Mouse (Mus musculus): Measurements from ENCODE around the gene Gm973. TPM values are rescaled to one million over a fixed set of nuclear protein-coding genes. Genes with fewer than 3 reads are reported as not detected.

The Gm973 gene
- total and polyA plus RNA-seq, 3 experiments = 0.23 TPM; not detected in 2

GRCm38 (mm10) chr1:59593622-59594035, 77.6 kb downstream of the Gm973 start (continued):
- no peak for TF ChIP-seq TBP (IDR thresholded peaks at IDR 0.05; ENCODE audit: low read depth, low read length)
- no peak for TF ChIP-seq CHD1 (IDR thresholded peaks at IDR 0.05; ENCODE audit: low read depth, low read length)

GRCm38 (mm10) chr1:59594586-59595266, 78.7 kb downstream of the Gm973 start:
- Histone ChIP-seq H3K27ac (ENCODE audit: control insufficient read depth, low read depth, low read length) (no peak overlapping the region), H3K27me3 (ENCODE audit: control insufficient read depth in 1 of 2, insufficient read depth in 2 of 2, low read length in 2 of 2) (peaks cover 15 to 22% of the 10 kb centered on the region in 2 experiments)

GRCm38 (mm10) chr1:59595609-59596008, 79.5 kb downstream of the Gm973 start:
- Histone ChIP-seq H3K9ac (ENCODE audit: control insufficient read depth, low read depth, low read length, poor library complexity, severe bottlenecking) (no peak overlapping the region), H3K9me3 (replicated peaks; ENCODE audit: insufficient read depth, low read length) (no peaks in the 10 kb centered on the region), H3K4me3 (ENCODE audit: control insufficient read depth in 1 of 2, insufficient read depth in 1 of 2, low read depth in 2 of 2, low read length in 2 of 2) (no peak overlapping the region), H3K27ac (ENCODE audit: control insufficient read depth, low read depth, low read length) (no peak overlapping the region), H3K27me3 (ENCODE audit: control insufficient read depth in 1 of 2, insufficient read depth in 2 of 2, low read length in 2 of 2) (peaks cover 15 to 22% of the 10 kb centered on the region in 2 experiments), H3K36me3 (ENCODE audit: control insufficient read depth in 1 of 2, insufficient read depth in 2 of 2, low read length in 2 of 2) (no peaks in the 10 kb centered on the region), H3K4me1 (ENCODE audit: control insufficient read depth in 1 of 2, insufficient read depth in 2 of 2, low read length in 2 of 2) (no peaks in the 10 kb centered on the region), H3K79me2 (ENCODE audit: control insufficient read depth, insufficient read depth, low read length, poor library complexity) (no peaks in the 10 kb centered on the region)
- TF ChIP-seq ZNF384 (IDR thresholded peaks at IDR 0.05; ENCODE audit: low read depth, low read length) (no peak), KAT2A (conservative IDR thresholded peaks at IDR 0.05; ENCODE audit: low read depth, low read length) (no peak), TBP (IDR thresholded peaks at IDR 0.05; ENCODE audit: low read depth, low read length) (no peak), ZKSCAN1 (IDR thresholded peaks at IDR 0.05; ENCODE audit: low read depth, low read length) (no peak), RAD21 (IDR thresholded peaks at IDR 0.05; ENCODE audit: low read depth, low read length) (no peak), MAX (IDR thresholded peaks at IDR 0.05; ENCODE audit: low read length) (no peak), E2F4 (IDR thresholded peaks at IDR 0.05; ENCODE audit: borderline replicate concordance, low read depth, low read length) (no peak), NELFE (IDR thresholded peaks at IDR 0.05; ENCODE audit: low read depth, low read length) (no peak), JUND (IDR thresholded peaks at IDR 0.05; ENCODE audit: low read depth, low read length) (no peak), SMC3 (IDR thresholded peaks at IDR 0.05; ENCODE audit: low read depth, low read length) (no peak), USF1 (IDR thresholded peaks at IDR 0.05; ENCODE audit: low read depth, low read length) (no peak), BHLHE40 (IDR thresholded peaks at IDR 0.05; ENCODE audit: borderline replicate concordance, low read depth, low read length) (no peak), HCFC1 (IDR thresholded peaks at IDR 0.05; ENCODE audit: low read depth, low read length) (no peak), MAZ (IDR thresholded peaks at IDR 0.05; ENCODE audit: low read depth, low read length) (no peak)
- DNase-seq (ENCODE audit: low read depth, low spot score) = no peak

More at GRCm38 (mm10) chr1:59594586-59595266, 78.7 kb downstream of the Gm973 start:
- no peak for TF ChIP-seq USF2 (IDR thresholded peaks at IDR 0.05; ENCODE audit: borderline replicate concordance in 1 of 2, insufficient read depth in 1 of 2, low read depth in 1 of 2, low read length in 2 of 2)
- no peak for TF ChIP-seq CTCF (IDR thresholded peaks at IDR 0.05 in 2 of 3, conservative IDR thresholded peaks at IDR 0.05 in 1 of 3; ENCODE audit: control insufficient read depth in 1 of 3, insufficient read depth in 1 of 3, low read depth in 2 of 3, low read length in 3 of 3, poor library complexity in 1 of 3, severe bottlenecking in 1 of 3)
- TF ChIP-seq SMC3 (IDR thresholded peaks at IDR 0.05; ENCODE audit: low read depth, low read length) = no peak
- no peak for TF ChIP-seq GATA1 (IDR thresholded peaks at IDR 0.05; ENCODE audit: low read depth, low read length)
- TF ChIP-seq ELF1 (IDR thresholded peaks at IDR 0.05; ENCODE audit: low read depth, low read length) = no peak
- no peak for TF ChIP-seq TBP (IDR thresholded peaks at IDR 0.05; ENCODE audit: low read depth, low read length)
- no peak for TF ChIP-seq MXI1 (IDR thresholded peaks at IDR 0.05; ENCODE audit: low read depth, low read length)
- TF ChIP-seq RAD21 (IDR thresholded peaks at IDR 0.05; ENCODE audit: low read depth, low read length) = no peak
- TF ChIP-seq MAFK (IDR thresholded peaks at IDR 0.05; ENCODE audit: borderline replicate concordance, low read depth, low read length) = no peak
- Histone ChIP-seq H3K36me3 (ENCODE audit: control insufficient read depth in 1 of 2, insufficient read depth in 2 of 2, low read length in 2 of 2) (no peaks in the 10 kb centered on the region), H3K79me2 (ENCODE audit: control insufficient read depth, insufficient read depth, low read length, poor library complexity) (no peaks in the 10 kb centered on the region), H3K9me3 (replicated peaks; ENCODE audit: insufficient read depth, low read length) (no peaks in the 10 kb centered on the region), H3K4me3 (ENCODE audit: control insufficient read depth in 1 of 2, insufficient read depth in 1 of 2, low read depth in 2 of 2, low read length in 2 of 2) (no peak overlapping the region), H3K4me1 (ENCODE audit: control insufficient read depth in 1 of 2, insufficient read depth in 2 of 2, low read length in 2 of 2) (no peaks in the 10 kb centered on the region), H3K9ac (ENCODE audit: control insufficient read depth, low read depth, low read length, poor library complexity, severe bottlenecking) (no peak overlapping the region)
- no peak for DNase-seq (ENCODE audit: low read depth, low spot score)

Data from MEL (cell line).